Mouse (Mus musculus) inflammation-experienced regulatory T-cells, adult 6 months (primary cell): Measurements from ENCODE around the gene Thsd4. TPM values are rescaled to one million over a fixed set of nuclear protein-coding genes. Genes with fewer than 3 reads are reported as not detected.

Experiments
- ATAC-seq: one replicate; pipeline ENCODE4 v1.8.0; 2017
- polyA plus RNA-seq, 3 experiments: library from polyadenylated mRNA; unstranded; fragments of 100-300 nt; shearing (Covaris generic); gene quantifications; one replicate each; pipeline ENCODE4 v1.2.1; 2017

Gene Thsd4
- polyA plus RNA-seq, 3 experiments from 2014 or later: not detected

GRCm38 (mm10) chr9:60373161-60373737 lies 148.6 kb downstream of the Thsd4 start:
- no peak for ATAC-seq

GRCm38 (mm10) chr9:60368516-60368915 lies 153.3 kb downstream of the Thsd4 start:
- ATAC-seq: no peak

GRCm38 (mm10) chr9:60367617-60368305 lies 154.1 kb downstream of the Thsd4 start:
- ATAC-seq: no peak

- ATAC-seq: no peak
Observed at GRCm38 (mm10) chr9:60364166-60364781, 157.6 kb downstream of the Thsd4 start.

- ATAC-seq: no peak
Observed at GRCm38 (mm10) chr9:60352351-60352750, 169.5 kb downstream of the Thsd4 start.

GRCm38 (mm10) chr9:60351153-60351552 lies 170.7 kb downstream of the Thsd4 start:
- ATAC-seq: no peak

- no peak for ATAC-seq
Observed at GRCm38 (mm10) chr9:60336147-60336546, 185.7 kb downstream of the Thsd4 start.

GRCm38 (mm10) chr9:60335455-60335854 lies 186.4 kb downstream of the Thsd4 start:
- no peak for ATAC-seq

- no peak for ATAC-seq
Observed at GRCm38 (mm10) chr9:60329911-60330310, 191.9 kb downstream of the Thsd4 start.

- ATAC-seq: no peak
Observed at GRCm38 (mm10) chr9:60324716-60325115, 197.1 kb downstream of the Thsd4 start.

- no peak for ATAC-seq
Observed at GRCm38 (mm10) chr9:60323435-60323834, 198.4 kb downstream of the Thsd4 start.

GRCm38 (mm10) chr9:60317291-60317690 lies 204.6 kb downstream of the Thsd4 start:
- ATAC-seq: no peak

- no peak for ATAC-seq
Observed at GRCm38 (mm10) chr9:60316510-60316909, 205.3 kb downstream of the Thsd4 start.

- no peak for ATAC-seq
Observed at GRCm38 (mm10) chr9:60315533-60315932, 206.3 kb downstream of the Thsd4 start.

GRCm38 (mm10) chr9:60313661-60314060 lies 208.2 kb downstream of the Thsd4 start:
- ATAC-seq: no peak

- no peak for ATAC-seq
Observed at GRCm38 (mm10) chr9:60312670-60313069, 209.2 kb downstream of the Thsd4 start.

GRCm38 (mm10) chr9:60311594-60312128 lies 210.2 kb downstream of the Thsd4 start:
- ATAC-seq: no peak

- no peak for ATAC-seq
Observed at GRCm38 (mm10) chr9:60310741-60311317, 211.0 kb downstream of the Thsd4 start.

GRCm38 (mm10) chr9:60309786-60310711 lies 211.8 kb downstream of the Thsd4 start:
- no peak for ATAC-seq

GRCm38 (mm10) chr9:60308182-60308581 lies 213.7 kb downstream of the Thsd4 start:
- ATAC-seq: no peak

- ATAC-seq: no peak
Observed at GRCm38 (mm10) chr9:60307469-60307868, 214.4 kb downstream of the Thsd4 start.

- no peak for ATAC-seq
Observed at GRCm38 (mm10) chr9:60306241-60306640, 215.6 kb downstream of the Thsd4 start.
